19 mouse cellular contexts compared by ENCODE assay signal in genomic region chr3:53687776-53688175, GRCm38 (mm10). TPM values are rescaled to one million over a fixed set of nuclear protein-coding genes. Genes with fewer than 3 reads are reported as not detected.
DNase-seq lines count a peak whose midpoint lies in the region; ATAC-seq and TF ChIP-seq lines count a peak whose summit lies in the region.
"Had no signal": no experiment of that assay in that cellular context is flagged by ENCODE, and none has a peak within 500 bp of the region (broad histone marks: within the 10 kb centered on the region; RNA-seq: fewer than 3 reads in every experiment).

No protein-coding gene starts in this region.

- no peak for DNase-seq in ES-E14 (ENCODE audit: low read depth, low spot score)
- DNase-seq in embryonic facial prominence, embryonic 14.5 days (ENCODE audit: low spot score) = no peak
- peak; percentile 29 for DNase-seq in kidney, adult 9 months
- peak; percentile 41 to 51 for DNase-seq in kidney, postnatal 4 days
- no peak for DNase-seq in spleen, adult 18-20 months
- DNase-seq in cerebellum, postnatal 14 days = no peak
- DNase-seq in heart, embryonic 10.5 days (ENCODE audit: low spot score) = no peak
- DNase-seq in layer of hippocampus, postnatal 25 days (ENCODE audit: extremely low spot score in 1 of 2, low spot score in 1 of 2) = no peak
- DNase-seq: adrenal gland, postnatal 25 days; cerebellum, adult 8-10 months; lung, adult 18-20 months; retina, postnatal 1 day had no signal

- H3K27me3 ChIP-seq in embryonic facial prominence, embryonic 14.5 days (replicated peaks; ENCODE audit: control insufficient read depth, insufficient read depth, low read length) = no peaks in the 10 kb centered on the region
- no peaks in the 10 kb centered on the region for H3K27me3 ChIP-seq in heart, embryonic 10.5 days (ENCODE audit: insufficient read depth, poor library complexity, severe bottlenecking)
- H3K27me3 ChIP-seq: forebrain, embryonic 15.5 days; heart, embryonic 15.5 days had no signal

- no peaks in the 10 kb centered on the region for H3K9me3 ChIP-seq in ES-E14 (ENCODE audit: control insufficient read depth, insufficient read depth, low read depth, low read length)
- H3K9me3 ChIP-seq in embryonic facial prominence, embryonic 14.5 days (ENCODE audit: control insufficient read depth, low read length) = no peaks in the 10 kb centered on the region
- no peaks in the 10 kb centered on the region for H3K9me3 ChIP-seq in heart, embryonic 10.5 days
- H3K9me3 ChIP-seq: forebrain, embryonic 15.5 days; heart, embryonic 15.5 days; hindbrain, embryonic 10.5 days; midbrain, embryonic 10.5 days had no signal

- in situ Hi-C loops in ES-E14 (cut with MboI; ENCODE audit: low sequenced_read_pairs in 2 of 2, unreplicated experiment in 2 of 2) = no loop called here

- H3K27ac ChIP-seq in ES-E14 (ENCODE audit: insufficient read depth, low read depth, low read length, poor library complexity, severe bottlenecking) = peak overlapping the region; percentile 43; the same call in 1 of the 2 replicates
- H3K27ac ChIP-seq in embryonic facial prominence, embryonic 14.5 days (replicated peaks; ENCODE audit: low read depth, low read length) = no peak overlapping the region
- no peak overlapping the region for H3K27ac ChIP-seq in heart, embryonic 10.5 days
- H3K27ac ChIP-seq: forebrain, embryonic 15.5 days; heart, embryonic 15.5 days; hindbrain, embryonic 10.5 days; midbrain, embryonic 10.5 days had no signal

- no peaks in the 10 kb centered on the region for H3K36me3 ChIP-seq in ES-E14 (ENCODE audit: control insufficient read depth, insufficient read depth, low read length, poor library complexity, severe bottlenecking)
- H3K36me3 ChIP-seq in embryonic facial prominence, embryonic 14.5 days (ENCODE audit: control insufficient read depth, insufficient read depth, low read length) = no peaks in the 10 kb centered on the region
- H3K36me3 ChIP-seq in heart, embryonic 10.5 days = no peaks in the 10 kb centered on the region
- H3K36me3 ChIP-seq: forebrain, embryonic 15.5 days; heart, embryonic 15.5 days; hindbrain, embryonic 10.5 days; midbrain, embryonic 10.5 days had no signal

- WGBS in embryonic facial prominence, embryonic 14.5 days = 71% methylated on average over 6 of the region's 6 CpGs
- WGBS in heart, embryonic 10.5 days = 79% methylated on average over 6 of the region's 6 CpGs

- no peak overlapping the region for H3K4me3 ChIP-seq in ES-E14 (ENCODE audit: insufficient read depth in 1 of 2, low read depth in 1 of 2, low read length in 2 of 2, poor library complexity in 1 of 2, severe bottlenecking in 1 of 2)
- no peak overlapping the region for H3K4me3 ChIP-seq in embryonic facial prominence, embryonic 14.5 days (ENCODE audit: low read depth, low read length)
- no peak overlapping the region for H3K4me3 ChIP-seq in heart, embryonic 10.5 days
- H3K4me3 ChIP-seq: forebrain, embryonic 15.5 days; heart, embryonic 15.5 days; hindbrain, embryonic 10.5 days; midbrain, embryonic 10.5 days had no signal

- no peaks in the 10 kb centered on the region for H3K4me1 ChIP-seq in ES-E14 (ENCODE audit: control insufficient read depth in 2 of 2, insufficient read depth in 2 of 2, low read length in 2 of 2, poor library complexity in 1 of 2)
- no peaks in the 10 kb centered on the region for H3K4me1 ChIP-seq in embryonic facial prominence, embryonic 14.5 days (ENCODE audit: control insufficient read depth, insufficient read depth, low read length)
- no peaks in the 10 kb centered on the region for H3K4me1 ChIP-seq in heart, embryonic 10.5 days
- H3K4me1 ChIP-seq: forebrain, embryonic 15.5 days; heart, embryonic 15.5 days; hindbrain, embryonic 10.5 days; midbrain, embryonic 10.5 days had no signal

- H3K9ac ChIP-seq in ES-E14 (ENCODE audit: insufficient read depth, low read depth, low read length, poor library complexity, severe bottlenecking) = no peak overlapping the region
- H3K9ac ChIP-seq in embryonic facial prominence, embryonic 14.5 days (ENCODE audit: low read depth, low read length) = no peak overlapping the region
- H3K9ac ChIP-seq: forebrain, embryonic 15.5 days; heart, embryonic 15.5 days had no signal

- peak; percentile 44; the same call in 1 of the 2 replicates for ATAC-seq in embryonic facial prominence, embryonic 14.5 days (ENCODE audit: low read depth)
- ATAC-seq: CD4-positive, CD25-positive, alpha-beta regulatory T cell, adult 4 months; forebrain, embryonic 15.5 days had no signal

- no peak overlapping the region for H3K4me2 ChIP-seq in embryonic facial prominence, embryonic 14.5 days (ENCODE audit: low read depth, low read length)
- H3K4me2 ChIP-seq: forebrain, embryonic 15.5 days; heart, embryonic 15.5 days had no signal

TF ChIP-seq in ES-E14, 5 proteins besides CTCF, POLR2A, EP300 and RAD21:
- no peak for TF ChIP-seq HCFC1 (IDR thresholded peaks at IDR 0.05; ENCODE audit: borderline replicate concordance, insufficient read depth, low read length)
- TF ChIP-seq MAFK (IDR thresholded peaks at IDR 0.05; ENCODE audit: insufficient read depth, low read depth, low read length) = no peak
- TF ChIP-seq CHD2 (IDR thresholded peaks at IDR 0.05; ENCODE audit: low read depth, low read length) = no peak
- TF ChIP-seq ZC3H11A (IDR thresholded peaks at IDR 0.05; ENCODE audit: borderline replicate concordance, low read depth, low read length) = no peak
- TF ChIP-seq ZNF384 (IDR thresholded peaks at IDR 0.05; ENCODE audit: low read depth, low read length) = no peak

RNA-seq across cellular contexts. Expression of gene Frem2, which starts 30.6 kb away (rescaled TPM):
- total RNA-seq in ES-E14 (2012; rRNA removed) = 7.9 and 21.1 TPM in 2 replicates
- polyA plus RNA-seq in embryonic facial prominence, embryonic 14.5 days (2014; fragmentation: Nextera tagmentation; extraction: Ambion mirVana) = 9.3 and 10.6 TPM in 2 replicates
- polyA plus RNA-seq in heart, embryonic 10.5 days (2016; fragmentation: Nextera tagmentation; extraction: Ambion mirVana) = 3.8 and 5.9 TPM in 2 replicates
- 1 to 10 TPM; 1.7 to 2.3 TPM for total RNA-seq in layer of hippocampus, postnatal 25 days (2021)
- total RNA-seq: granulocyte monocyte progenitor cell, adult 5-6 weeks; neutrophil, adult 5-6 weeks had no signal
- polyA plus RNA-seq: CD4-positive, CD25-positive, alpha-beta regulatory T cell, adult 4 months had no signal

Comparison
In these comparisons a context has a peak if more than half of its experiments do, and no peak if none do; other contexts are left out.
1. DNase-seq: peak in kidney, adult 9 months (single experiment) and kidney, postnatal 4 days (2 of 2); none in ES-E14 (single experiment), embryonic facial prominence, embryonic 14.5 days (single experiment), spleen, adult 18-20 months (0 of 2), cerebellum, postnatal 14 days (0 of 2), heart, embryonic 10.5 days (single experiment) and layer of hippocampus, postnatal 25 days (0 of 2).